Mouse (Mus musculus) frontal cortex, adult 2 months (tissue): ENCODE measurements around the gene Ube2h. TPM values are rescaled to one million over a fixed set of nuclear protein-coding genes. Genes with fewer than 3 reads are reported as not detected.

ENCODE experiments used
- DNase-seq, 2 experiments: peaks; one replicate each; pipeline ENCODE4 v3.0.0; 2022; ENCODE audit warnings: low spot score in 1 of 2; ENCODE audit errors: extremely low spot score in 1 of 2
- polyA plus RNA-seq: library from polyadenylated mRNA; depleted of rRNA; stranded (reverse); fragments of >200 nt; gene quantifications from 2 replicates; pipeline ENCODE4 v1.2.3, GENCODE M21; 2012; rRNA removed

The Ube2h gene
- 78.2 and 80.0 TPM in 2 replicates for polyA plus RNA-seq

- peak; percentile 98 to 100 for DNase-seq
Observed at GRCm38 (mm10) chr6:30304399-30304917, at the start of gene Ube2h. TSS of gene Ube2h (minus strand) at chr6:30304539.

GRCm38 (mm10) chr6:30353661-30354060 is 49.3 kb upstream of the Ube2h start:
- DNase-seq = no peak

GRCm38 (mm10) chr6:30352762-30353161 is 48.4 kb upstream of the Ube2h start:
- DNase-seq = no peak

- no peak for DNase-seq
Observed at GRCm38 (mm10) chr6:30351290-30351689, 47.0 kb upstream of the Ube2h start.

GRCm38 (mm10) chr6:30347288-30347801 is 43.0 kb upstream of the Ube2h start:
- no peak for DNase-seq

GRCm38 (mm10) chr6:30346737-30347136 is 42.4 kb upstream of the Ube2h start:
- DNase-seq = no peak

- DNase-seq = no peak
Observed at GRCm38 (mm10) chr6:30344032-30344431, 39.7 kb upstream of the Ube2h start.

- DNase-seq = no peak
Observed at GRCm38 (mm10) chr6:30340231-30340873, 36.0 kb upstream of the Ube2h start.

- peak in 1 of 2 experiments; percentile 31 for DNase-seq
Observed at GRCm38 (mm10) chr6:30336912-30337311, 32.6 kb upstream of the Ube2h start.

- DNase-seq = no peak
Observed at GRCm38 (mm10) chr6:30332262-30332661, 27.9 kb upstream of the Ube2h start.

- DNase-seq = no peak
Observed at GRCm38 (mm10) chr6:30330706-30331105, 26.4 kb upstream of the Ube2h start.

- DNase-seq = no peak
Observed at GRCm38 (mm10) chr6:30325932-30326501, 21.7 kb upstream of the Ube2h start.

GRCm38 (mm10) chr6:30321002-30321401 is 16.7 kb upstream of the Ube2h start:
- DNase-seq = no peak

GRCm38 (mm10) chr6:30319216-30319615 is 14.9 kb upstream of the Ube2h start:
- DNase-seq = no peak

- DNase-seq = no peak
Observed at GRCm38 (mm10) chr6:30312006-30312405, 7.7 kb upstream of the Ube2h start.

- no peak for DNase-seq
Observed at GRCm38 (mm10) chr6:30308751-30309150, 4.4 kb upstream of the Ube2h start.

GRCm38 (mm10) chr6:30307691-30308090 is 3.4 kb upstream of the Ube2h start:
- no peak for DNase-seq

GRCm38 (mm10) chr6:30303771-30304398 is 454 bp downstream of the Ube2h start:
- peak in 1 of 2 experiments; percentile 24 for DNase-seq

GRCm38 (mm10) chr6:30302781-30303631 is 1.3 kb downstream of the Ube2h start:
- DNase-seq = peak in 1 of 2 experiments; percentile 33

GRCm38 (mm10) chr6:30302156-30302555 is 2.2 kb downstream of the Ube2h start:
- DNase-seq = no peak
